Mouse (Mus musculus) adrenal gland, postnatal 14 days (tissue): Measurements from ENCODE around the gene Orai1. TPM values are rescaled to one million over a fixed set of nuclear protein-coding genes. Genes with fewer than 3 reads are reported as not detected.
A peak's percentile ranks its signal among the peaks of the same experiment; 100 is the strongest.
"Not testable (repeated sequence)": the region's sequence is repeated elsewhere in the genome, so short reads cannot be mapped to it uniquely, and the experiment has no call there.

Experiments used
- DNase-seq: peaks from one replicate; pipeline ENCODE4 v3.0.0; 2021; ENCODE audit warnings: mixed read lengths
- total RNA-seq: library from RNA; stranded (reverse); gene quantifications from 2 replicates; pipeline ENCODE4 v1.2.3, GENCODE M21; 2021

The Orai1 gene
- total RNA-seq, 1 experiment from 2014 or later = 11.7 TPM

DNA sequence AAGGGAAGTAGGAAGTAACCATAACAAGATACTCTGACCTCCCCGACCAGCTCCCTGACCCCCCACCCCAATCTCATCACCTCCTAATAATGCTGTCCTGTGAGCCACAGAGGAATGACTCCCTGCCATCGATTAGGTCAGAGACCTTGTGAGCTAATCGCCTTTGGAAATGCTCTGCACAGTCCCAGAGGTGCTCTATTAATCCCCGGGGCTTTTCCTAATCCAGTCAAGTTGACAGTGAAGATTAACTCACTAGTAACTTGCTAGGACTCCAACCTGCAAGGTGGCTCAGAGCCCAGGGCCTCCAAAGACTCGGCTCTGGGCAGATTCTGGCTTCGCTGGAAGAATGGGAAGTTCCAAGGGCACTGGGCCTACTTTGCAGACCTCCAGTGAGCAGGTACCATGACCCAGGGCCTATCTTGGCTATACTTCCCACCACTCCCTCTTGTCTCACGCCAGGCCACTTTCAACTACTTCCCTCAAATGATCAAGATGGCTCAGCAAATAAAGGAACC is 18.8 kb downstream of the Orai1 start:
- no peak for DNase-seq

DNA sequence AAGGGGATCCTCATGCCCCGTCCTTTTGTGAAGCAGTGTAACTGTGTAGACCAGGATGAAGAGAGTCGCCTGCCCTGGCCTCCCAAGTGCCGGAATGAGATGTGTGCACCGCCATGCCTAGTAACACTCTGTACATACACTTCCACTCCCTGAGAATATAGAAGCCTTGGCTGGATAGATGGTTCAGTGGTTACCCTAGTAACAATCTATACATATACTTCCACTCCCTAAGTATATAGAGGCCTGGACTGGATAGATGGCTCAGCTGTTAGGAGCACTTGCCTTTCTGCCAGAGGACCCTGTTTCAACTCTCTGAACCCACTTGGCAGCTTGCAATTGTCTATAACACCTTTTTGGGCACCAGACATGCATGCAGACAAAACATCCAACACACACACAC is 20.2 kb downstream of the Orai1 start:
- DNase-seq = no peak

DNA sequence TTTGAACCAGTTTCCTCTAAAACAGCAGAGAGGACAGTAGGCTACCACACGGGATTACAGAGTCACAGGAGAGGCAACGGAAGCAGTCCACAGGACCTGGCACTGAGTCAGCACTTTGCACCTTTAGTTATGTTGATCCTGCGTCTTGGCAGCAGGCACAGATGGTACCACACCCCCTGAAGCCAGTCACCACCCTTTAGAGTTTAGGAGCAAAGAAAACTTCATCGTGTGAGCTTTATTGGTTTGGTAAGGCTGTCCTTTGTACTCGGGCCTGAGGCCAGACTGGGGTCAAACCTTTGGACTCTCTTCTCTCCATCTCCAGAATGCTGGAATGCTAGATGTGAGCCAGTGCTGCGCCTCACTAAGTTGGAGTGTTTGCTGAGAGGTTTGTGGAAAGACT is 20.7 kb downstream of the Orai1 start:
- DNase-seq = no peak

DNA sequence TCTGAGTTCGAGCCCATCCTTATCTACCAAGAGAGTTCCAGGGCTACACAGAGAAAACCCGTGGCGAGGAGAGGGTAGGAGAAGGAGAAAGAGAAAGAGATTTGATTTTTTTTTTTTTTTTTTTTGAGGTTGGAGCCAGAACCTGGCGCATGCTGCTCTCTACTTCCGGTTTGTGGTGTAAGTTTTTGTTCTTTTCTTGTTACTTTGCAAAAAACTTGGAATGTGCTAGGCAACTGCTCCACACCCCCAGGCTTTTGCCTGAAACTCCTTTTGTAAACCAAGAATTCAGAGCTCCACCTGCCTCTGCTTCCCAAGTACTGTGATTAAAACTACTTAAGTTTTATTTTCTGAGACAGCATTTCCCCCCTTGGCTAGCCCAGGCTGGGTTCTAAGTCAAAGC is 23.2 kb downstream of the Orai1 start:
- no peak for DNase-seq

- DNase-seq = peak; percentile 92
Observed at GRCm38 (mm10) chr5:123039120-123039752, 24.4 kb downstream of the Orai1 start.

DNA sequence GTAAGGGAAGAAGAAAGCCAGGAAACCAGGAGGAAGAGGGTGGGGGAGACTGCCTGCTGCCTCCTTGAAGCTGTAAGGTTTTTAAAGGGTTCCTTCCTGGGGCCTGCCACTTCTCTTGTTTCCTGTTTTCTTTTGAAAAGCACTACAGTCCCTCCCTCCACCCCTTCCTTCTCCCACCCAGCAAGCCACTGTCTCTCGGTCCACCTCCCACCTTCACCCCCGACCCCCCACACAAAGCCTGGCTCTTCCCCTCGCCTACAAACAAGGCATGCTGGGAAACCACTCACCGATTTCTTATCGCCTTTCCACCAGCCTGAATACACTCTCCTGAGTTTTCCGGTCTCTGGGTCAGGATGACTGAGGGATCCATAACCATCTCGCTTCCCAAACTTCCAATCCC is 25.9 kb downstream of the Orai1 start:
- DNase-seq = no peak

DNA sequence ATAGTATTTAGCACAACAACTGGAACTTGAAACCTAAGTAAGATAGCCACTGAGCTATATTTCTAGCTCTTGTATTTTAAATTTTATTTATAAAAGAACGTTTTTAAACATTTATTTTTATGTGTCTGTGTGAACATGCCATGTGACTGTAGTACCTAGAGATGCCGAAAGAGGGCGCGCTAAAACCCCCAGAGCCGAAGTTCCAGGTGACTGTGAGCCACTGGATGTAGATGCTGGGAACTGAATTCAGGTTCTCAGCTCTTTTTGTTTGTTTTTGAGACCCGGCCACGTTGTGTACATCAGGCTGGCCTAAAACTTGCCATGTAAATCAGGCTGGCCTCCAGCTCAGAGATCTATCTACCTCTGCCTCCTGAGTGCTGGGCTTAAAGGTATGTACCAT is 29.0 kb downstream of the Orai1 start:
- peak; percentile 57 for DNase-seq

GRCm38 (mm10) chr5:123045561-123046295 is 30.9 kb downstream of the Orai1 start:
- peak; percentile 82 for DNase-seq

DNA sequence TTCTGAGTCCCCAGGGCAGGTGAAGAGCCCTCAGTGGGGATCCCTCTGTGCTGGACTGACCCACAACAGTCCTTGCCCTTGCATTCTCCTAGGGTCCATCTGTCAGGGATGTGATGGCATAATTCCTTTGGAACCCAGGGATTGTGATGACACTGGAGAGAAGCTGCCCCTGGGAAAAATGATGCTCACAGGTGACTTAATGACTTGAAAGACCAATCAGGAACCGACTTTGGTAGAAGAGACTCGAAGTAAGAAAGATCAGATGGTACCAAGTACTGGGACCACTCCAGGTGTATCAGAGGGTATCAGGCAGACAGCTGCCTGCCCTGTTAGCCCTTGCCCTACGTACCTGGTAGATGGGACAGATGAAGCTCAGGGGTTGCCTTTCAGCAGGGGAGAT is 32.0 kb downstream of the Orai1 start, which contains the start of gene Morn3:
Gene Morn3 (minus strand): TSS at position 101 of the 400 bp plus-strand sequence.
- no peak for DNase-seq

DNA sequence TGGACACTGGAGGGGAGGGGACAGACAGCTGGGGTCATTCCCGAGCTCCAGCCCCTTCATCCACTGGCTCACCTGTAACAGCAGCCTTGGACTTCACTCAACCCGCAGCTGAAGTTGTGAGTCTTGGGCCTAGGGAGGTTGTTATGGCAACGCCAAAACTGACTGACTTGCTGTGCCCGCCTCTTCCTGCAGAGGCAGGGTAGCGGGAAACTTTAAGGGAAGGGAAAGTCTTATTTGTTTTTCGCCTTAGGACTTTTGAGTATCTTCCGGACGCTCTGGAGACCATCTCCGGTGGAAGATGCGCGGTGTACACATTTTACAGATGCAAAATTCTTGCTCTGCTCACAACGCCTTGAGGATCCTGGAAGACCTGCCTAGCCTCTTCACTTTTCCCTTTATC is 34.4 kb downstream of the Orai1 start:
- peak; percentile 66 for DNase-seq

GRCm38 (mm10) chr5:123050918-123051317 is 36.0 kb downstream of the Orai1 start:
- DNase-seq = no peak

GRCm38 (mm10) chr5:123051736-123052135 is 36.9 kb downstream of the Orai1 start:
- no peak for DNase-seq

- peak; percentile 100 for DNase-seq
Observed at GRCm38 (mm10) chr5:123057366-123058250, 42.7 kb downstream of the Orai1 start.

- peak; percentile 24 for DNase-seq
Observed at GRCm38 (mm10) chr5:123058251-123059102, 43.6 kb downstream of the Orai1 start.

DNA sequence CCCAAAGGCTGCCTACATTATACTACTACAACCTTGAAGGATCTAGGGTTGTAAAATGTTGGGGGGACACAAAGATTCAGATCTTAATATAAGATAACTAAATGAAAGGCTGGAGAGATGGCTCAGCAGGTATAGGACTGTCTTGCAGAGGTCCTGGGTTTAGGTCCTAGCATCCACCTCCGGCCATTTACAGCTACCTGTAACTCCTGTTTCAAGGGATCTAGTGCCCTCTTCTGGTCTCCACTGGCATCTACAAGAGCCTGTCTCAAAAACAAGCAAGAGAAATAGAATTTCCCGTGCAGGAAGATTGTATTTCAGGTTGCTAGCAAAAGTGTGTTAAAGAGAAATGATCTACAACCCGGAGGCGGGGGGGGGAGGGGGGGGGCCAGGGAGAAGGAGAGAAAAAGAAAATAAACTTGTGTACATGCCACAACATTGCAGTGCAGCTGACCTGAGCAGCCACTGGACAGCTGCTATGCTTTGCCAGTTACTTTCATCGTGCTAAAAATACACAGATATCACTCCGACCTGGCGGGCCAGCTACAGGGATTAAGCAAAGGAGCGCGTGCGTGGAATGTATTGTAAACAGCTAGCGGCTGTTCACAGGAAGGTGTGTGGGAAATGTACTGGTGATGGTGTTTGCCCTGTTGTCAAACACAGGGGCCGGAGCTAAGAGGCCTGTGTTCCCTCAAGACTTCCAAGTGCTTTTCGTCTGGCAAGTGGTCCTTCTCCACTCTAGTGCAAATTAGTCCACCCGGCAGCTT is 45.1 kb downstream of the Orai1 start:
- DNase-seq = peak; percentile 51

- DNase-seq = no peak
Observed at GRCm38 (mm10) chr5:123060706-123061401, 46.0 kb downstream of the Orai1 start.

- DNase-seq = not testable (repeated sequence)
Observed at GRCm38 (mm10) chr5:123061402-123061749, 46.5 kb downstream of the Orai1 start.

- no peak for DNase-seq
Observed at GRCm38 (mm10) chr5:123063141-123063540, 48.3 kb downstream of the Orai1 start.

GRCm38 (mm10) chr5:123064207-123064606 is 49.3 kb downstream of the Orai1 start:
- DNase-seq = peak; percentile 82

GRCm38 (mm10) chr5:123067395-123067995 is 52.6 kb downstream of the Orai1 start:
- peak; percentile 22 for DNase-seq
